Mouse (Mus musculus) neural tube, embryonic 11.5 days (tissue): ENCODE measurements around the gene Fam180a. TPM values are rescaled to one million over a fixed set of nuclear protein-coding genes. Genes with fewer than 3 reads are reported as not detected.
"Not testable (repeated sequence)": the region's sequence is repeated elsewhere in the genome, so short reads cannot be mapped to it uniquely, and the experiment has no call there.

ENCODE experiments used
- ATAC-seq: fragments of 200-750 bp; cut with Nextera tagmentation; 2 replicates; pipeline ENCODE4 v1.8.0; 2017; ENCODE audit warnings: moderate number of reproducible peaks, mild to moderate bottlenecking, moderate TSS enrichment, moderate library complexity; ENCODE audit not compliant: insufficient read depth, low FRiP score, low TSS enrichment
- DNase-seq: peaks from one replicate; pipeline ENCODE4 v3.0.0-alpha.2; 2015; ENCODE audit warnings: low spot score
- H3K27ac ChIP-seq: fragments of 300-500 bp; sonication (generic); 2 replicates; pipeline ENCODE4 v1.5.1; 2014; ENCODE audit warnings: low read depth, mild to moderate bottlenecking, low read length
- H3K27me3 ChIP-seq: fragments of 300-500 bp; sonication (generic); 2 replicates; pipeline ENCODE4 v1.6.1; 2014; ENCODE audit warnings: mild to moderate bottlenecking, low read length, mixed read lengths; ENCODE audit not compliant: control insufficient read depth, insufficient read depth
- H3K36me3 ChIP-seq: fragments of 300-500 bp; sonication (generic); 2 replicates; pipeline ENCODE4 v1.6.1; 2014; ENCODE audit warnings: mild to moderate bottlenecking, low read length, moderate library complexity, mixed read lengths; ENCODE audit not compliant: control insufficient read depth, insufficient read depth
- H3K4me1 ChIP-seq: fragments of 300-500 bp; sonication (generic); 2 replicates; pipeline ENCODE4 v1.6.1; 2014; ENCODE audit warnings: low read length, mixed read lengths; ENCODE audit not compliant: control insufficient read depth, insufficient read depth
- H3K4me2 ChIP-seq: fragments of 300-500 bp; sonication (generic); 2 replicates; pipeline ENCODE4 v1.6.1; 2014; ENCODE audit warnings: low read depth, mild to moderate bottlenecking, moderate library complexity
- H3K4me3 ChIP-seq: fragments of 300-500 bp; sonication (generic); 2 replicates; pipeline ENCODE4 v1.5.1; 2014; ENCODE audit warnings: low read depth, low read length
- H3K9ac ChIP-seq: fragments of 300-500 bp; sonication (generic); 2 replicates; pipeline ENCODE4 v1.6.1; 2014; ENCODE audit warnings: mild to moderate bottlenecking, low read length
- H3K9me3 ChIP-seq: fragments of 300-500 bp; sonication (generic); 2 replicates; pipeline ENCODE4 v1.6.1; 2016; ENCODE audit warnings: low read length; ENCODE audit not compliant: control insufficient read depth
- WGBS: fragments of 180-500 bp; shearing (Covaris S2); extraction: QIAGEN DNeasy Blood & Tissue Kit; methylation state at CpG from one replicate; pipeline ENCODE4 v1.1.7; 2014; 5-methylcytosine and 5-hydroxymethylcytosine counted together
- polyA plus RNA-seq: library from polyadenylated mRNA; unstranded; fragments of >200 nt; fragmentation: Nextera tagmentation; extraction: Ambion mirVana; gene quantifications from 2 replicates; pipeline ENCODE4 v1.2.1, GENCODE M21; 2014

The Fam180a gene
- not detected in 2 replicates for polyA plus RNA-seq

DNA sequence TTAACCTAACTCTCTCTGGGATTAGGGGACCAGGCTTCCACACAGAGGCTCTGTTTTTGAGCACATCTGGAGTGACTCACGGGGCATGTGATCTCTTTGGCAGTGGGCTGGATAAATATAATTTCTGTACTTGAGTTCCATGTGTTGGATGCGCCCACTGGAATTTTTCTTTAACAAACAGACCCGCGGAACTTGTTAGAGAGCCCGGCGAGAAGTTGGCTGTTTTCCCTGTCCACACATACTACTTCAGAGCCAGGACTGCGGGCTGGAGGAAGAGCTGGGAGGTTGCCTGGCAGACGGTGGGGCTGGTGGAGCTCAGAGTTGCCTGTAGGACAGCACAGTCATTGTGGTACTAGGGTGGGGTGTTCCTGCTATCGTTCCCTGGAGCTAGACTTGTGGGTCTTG, at the start of gene Fam180a:
Gene Fam180a, minus strand, starts transcription at position 31 of the 405 bp plus-strand sequence.
- H3K9me3 ChIP-seq = no peaks in the 10 kb centered on the region
- H3K4me2 ChIP-seq = no peak within 1 kb of the TSS
- ATAC-seq (no peak), DNase-seq (no peak)
- H3K9ac ChIP-seq = no peak within 1 kb of the TSS
- H3K4me3 ChIP-seq = no peak within 1 kb of the TSS
- WGBS = 87% methylated on average over 9 of the region's 9 CpGs
- no peak within 1 kb of the TSS for H3K27ac ChIP-seq
- no peaks in the 10 kb centered on the region for H3K36me3 ChIP-seq
- no peaks in the 10 kb centered on the region for H3K4me1 ChIP-seq
- no peaks in the 10 kb centered on the region for H3K27me3 ChIP-seq

DNA sequence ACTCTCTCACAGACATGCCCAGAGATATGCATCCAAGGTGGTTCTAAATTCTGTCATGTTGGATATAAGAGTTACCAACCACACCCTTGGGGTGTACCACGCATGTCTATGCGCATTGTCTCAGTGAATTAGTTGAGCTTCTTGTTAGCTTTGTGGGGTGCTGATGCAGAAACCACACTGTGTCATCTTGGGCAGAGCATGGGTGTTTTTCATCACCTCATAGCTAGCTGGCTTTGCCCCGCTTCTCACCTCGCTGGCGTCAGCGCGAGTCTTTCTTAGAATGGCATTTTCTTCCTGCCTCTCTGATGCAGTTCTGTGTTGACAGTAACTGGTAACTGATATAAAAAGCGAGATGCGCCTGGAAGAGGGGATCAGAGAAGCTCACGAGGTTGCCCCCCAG, 48.1 kb upstream of the Fam180a start:
- WGBS = 92% methylated on average over 10 of the region's 10 CpGs
- no peak overlapping the region for H3K4me2 ChIP-seq
- no peak for DNase-seq
- H3K27me3 ChIP-seq = no peaks in the 10 kb centered on the region
- no peak overlapping the region for H3K9ac ChIP-seq
- no peaks in the 10 kb centered on the region for H3K4me1 ChIP-seq
- no peak overlapping the region for H3K4me3 ChIP-seq
- H3K36me3 ChIP-seq = no peaks in the 10 kb centered on the region
- no peaks in the 10 kb centered on the region for H3K9me3 ChIP-seq
- ATAC-seq = no peak
- no peak overlapping the region for H3K27ac ChIP-seq

DNA sequence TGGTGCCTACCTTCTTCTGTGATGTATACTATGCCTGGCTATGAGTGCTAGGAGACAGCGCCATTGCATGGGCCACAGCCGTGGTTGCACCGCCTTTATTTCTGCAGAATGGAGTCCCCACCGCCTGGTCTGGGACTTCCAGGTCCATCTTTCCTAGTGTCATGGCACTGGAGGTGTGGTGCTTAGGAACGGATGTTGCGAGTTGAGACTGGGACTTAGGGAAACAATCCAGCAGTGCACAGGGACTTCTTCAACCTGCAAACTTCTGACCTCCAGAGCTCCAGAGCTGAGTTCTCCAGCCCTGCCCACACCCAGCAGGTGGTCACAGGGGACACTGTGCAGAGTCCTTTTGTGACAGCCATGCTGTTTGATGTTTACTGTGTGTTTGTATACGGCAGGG, 44.4 kb upstream of the Fam180a start:
- no peak overlapping the region for H3K27ac ChIP-seq
- H3K36me3 ChIP-seq = no peaks in the 10 kb centered on the region
- 88% methylated on average over 7 of the region's 7 CpGs for WGBS
- no peak overlapping the region for H3K9ac ChIP-seq
- DNase-seq (no peak), ATAC-seq (no peak)
- no peaks in the 10 kb centered on the region for H3K27me3 ChIP-seq
- no peak overlapping the region for H3K4me3 ChIP-seq
- no peaks in the 10 kb centered on the region for H3K4me1 ChIP-seq
- H3K4me2 ChIP-seq = no peak overlapping the region
- no peaks in the 10 kb centered on the region for H3K9me3 ChIP-seq

DNA sequence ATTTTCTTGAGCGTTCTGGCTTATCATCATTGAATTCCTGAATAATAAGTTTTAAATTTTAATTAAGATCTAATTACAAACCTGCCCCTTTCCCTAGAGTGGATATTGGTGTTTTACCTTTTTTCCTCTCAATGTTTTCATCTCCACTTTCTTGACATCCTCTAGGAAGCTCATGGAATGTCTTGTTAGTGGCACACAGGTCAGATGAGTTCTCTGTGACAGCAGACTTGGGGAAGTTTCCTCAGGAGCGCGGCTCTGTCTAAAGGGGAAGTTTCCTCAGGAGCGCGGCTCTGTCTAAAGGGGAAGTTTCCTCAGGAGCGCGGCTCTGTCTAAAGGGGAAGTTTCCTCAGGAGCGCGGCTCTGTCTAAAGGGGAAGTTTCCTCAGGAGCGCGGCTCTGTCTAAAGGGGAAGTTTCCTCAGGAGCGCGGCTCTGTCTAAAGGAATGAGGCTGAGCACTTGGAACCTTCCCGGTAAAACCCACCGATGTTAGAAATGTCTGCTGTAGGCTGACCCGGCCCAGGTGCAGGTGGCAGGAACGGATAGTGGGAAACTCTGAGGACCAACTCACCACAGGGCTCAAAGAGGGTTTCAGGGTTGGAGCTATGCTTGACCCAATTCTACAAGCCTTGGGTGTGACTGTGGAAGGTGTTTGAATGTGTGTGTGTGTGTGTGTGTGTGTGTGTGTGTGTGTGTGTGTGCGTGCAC, 43.8 kb upstream of the Fam180a start:
- WGBS = 83% methylated on average over 13 of the region's 18 CpGs
- H3K27me3 ChIP-seq, H3K4me3 ChIP-seq, H3K9ac ChIP-seq, H3K4me1 ChIP-seq, H3K4me2 ChIP-seq, H3K27ac ChIP-seq, H3K9me3 ChIP-seq, H3K36me3 ChIP-seq, ATAC-seq, DNase-seq: not testable (repeated sequence)

DNA sequence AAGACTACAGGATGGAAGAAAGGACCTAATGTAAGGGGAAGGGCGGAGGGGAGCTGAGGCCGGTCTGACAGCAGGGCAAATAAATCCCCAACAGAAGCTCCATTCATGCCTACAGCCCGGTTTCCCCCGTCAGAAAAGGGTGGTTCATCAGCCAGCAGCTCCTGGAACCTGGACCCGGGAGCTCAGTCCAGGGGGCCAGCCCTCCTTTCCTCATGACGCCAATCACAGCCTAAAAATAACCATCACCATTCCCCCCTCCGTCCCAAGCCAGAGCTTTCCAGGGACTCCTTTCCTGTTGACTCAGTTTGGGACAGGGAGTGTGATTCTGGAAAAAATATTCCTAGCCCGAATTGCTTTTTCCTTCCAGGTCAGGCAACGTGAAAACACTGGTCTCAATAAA, 36.7 kb upstream of the Fam180a start:
- Histone ChIP-seq H3K27ac (no peak overlapping the region), H3K27me3 (no peaks in the 10 kb centered on the region), H3K4me2 (no peak overlapping the region), H3K9me3 (no peaks in the 10 kb centered on the region), H3K36me3 (no peaks in the 10 kb centered on the region), H3K9ac (no peak overlapping the region), H3K4me1 (no peaks in the 10 kb centered on the region), H3K4me3 (no peak overlapping the region)
- ATAC-seq (no peak), DNase-seq (no peak)
- WGBS = 64% methylated on average over 9 of the region's 9 CpGs

DNA sequence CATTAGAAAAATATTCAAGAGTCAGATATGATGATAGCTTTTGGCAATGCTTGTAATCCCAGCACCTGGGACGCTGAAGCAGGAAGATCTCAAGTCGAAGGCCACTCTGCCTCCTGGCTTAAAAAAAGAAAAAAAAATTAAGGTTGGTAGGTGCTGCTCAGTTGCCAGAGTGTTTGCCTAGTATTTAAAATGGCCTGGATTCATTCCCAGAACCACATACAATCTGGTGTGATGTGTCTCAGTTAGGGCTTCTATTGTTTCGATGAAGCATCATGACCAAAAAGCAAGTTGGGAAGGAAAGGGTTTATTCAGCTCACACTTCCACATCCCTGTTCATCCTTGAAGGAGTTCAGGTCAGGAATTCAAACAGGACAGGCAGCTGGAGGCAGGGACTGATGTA, 29.4 kb upstream of the Fam180a start:
- Histone ChIP-seq H3K4me2 (no peak overlapping the region), H3K27ac (no peak overlapping the region), H3K4me1 (peaks cover 13% of the 10 kb centered on the region), H3K27me3 (no peaks in the 10 kb centered on the region), H3K4me3 (no peak overlapping the region), H3K9me3 (no peaks in the 10 kb centered on the region), H3K36me3 (no peaks in the 10 kb centered on the region), H3K9ac (no peak overlapping the region)
- ATAC-seq (no peak), DNase-seq (no peak)
- 92% methylated on average over 3 of the region's 3 CpGs for WGBS

DNA sequence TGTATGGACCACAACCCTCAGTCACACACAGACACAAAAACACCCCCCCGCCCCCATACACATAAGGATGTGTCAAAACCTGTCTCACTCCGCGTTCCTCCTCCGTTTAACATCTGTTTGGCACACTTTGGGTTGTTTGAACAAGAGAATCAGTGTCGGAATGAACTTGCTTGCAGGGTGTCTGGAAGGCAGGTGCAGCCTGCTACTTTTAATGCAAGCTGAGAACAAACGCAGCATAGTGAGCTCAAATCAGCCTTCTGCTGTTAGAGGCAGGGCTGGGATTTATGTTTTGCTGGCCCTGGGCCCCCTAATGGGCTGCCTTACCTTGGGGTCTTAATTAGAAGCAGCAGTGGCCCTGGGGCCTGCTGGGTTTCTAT, 28.7 kb upstream of the Fam180a start:
- peak overlapping the region; percentile 31; the same call in 1 of the 2 replicates for H3K4me2 ChIP-seq
- H3K4me3 ChIP-seq = no peak overlapping the region
- peaks cover 13% of the 10 kb centered on the region for H3K4me1 ChIP-seq
- DNase-seq (peak; percentile 53), ATAC-seq (peak; percentile 74)
- no peaks in the 10 kb centered on the region for H3K9me3 ChIP-seq
- no peaks in the 10 kb centered on the region for H3K27me3 ChIP-seq
- H3K27ac ChIP-seq = no peak overlapping the region
- H3K36me3 ChIP-seq = no peaks in the 10 kb centered on the region
- 6% methylated on average over 6 of the region's 6 CpGs for WGBS
- peak overlapping the region; percentile 10; the same call in 1 of the 2 replicates for H3K9ac ChIP-seq

DNA sequence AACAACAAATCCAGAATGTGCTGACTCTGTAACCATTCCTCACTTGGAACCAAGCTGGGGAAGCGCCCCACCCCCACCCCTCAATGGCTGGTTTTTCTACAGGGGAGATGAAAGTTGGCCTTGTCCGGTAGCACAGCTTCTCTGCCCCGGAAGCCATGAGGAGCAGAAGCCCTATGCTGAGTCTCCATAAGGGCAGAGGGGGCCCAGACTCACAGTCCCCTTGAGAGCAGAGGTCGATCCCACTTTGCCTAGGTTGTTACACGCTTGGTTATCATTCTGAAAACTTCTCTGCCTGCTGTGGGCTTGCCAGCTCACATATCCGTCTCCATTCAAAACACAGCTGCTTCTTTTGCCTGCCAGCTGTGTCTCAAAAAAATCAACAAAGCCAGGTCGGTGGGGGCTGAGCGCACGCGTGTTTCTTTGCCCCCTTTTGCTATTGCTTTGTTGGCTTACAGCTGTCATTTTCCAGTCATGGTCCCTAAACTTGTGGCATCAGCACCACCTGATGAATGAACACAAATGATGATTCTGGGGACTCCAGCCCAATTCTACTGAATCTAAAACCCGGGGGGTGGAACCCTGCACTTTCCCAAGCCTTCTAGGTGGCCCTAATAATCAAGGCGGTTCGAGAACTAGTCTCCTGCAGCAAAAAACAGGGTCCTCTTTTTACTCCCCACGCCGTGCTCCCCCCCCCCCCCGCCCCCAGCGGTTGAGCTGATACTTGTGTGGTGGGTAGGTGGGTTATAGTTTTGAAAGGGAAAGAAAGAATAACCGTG, 28.1 kb upstream of the Fam180a start:
- Histone ChIP-seq H3K9me3 (no peaks in the 10 kb centered on the region), H3K27ac (no peak overlapping the region), H3K4me3 (no peak overlapping the region), H3K4me2 (peak overlapping the region; percentile 31), H3K4me1 (peaks cover 13% of the 10 kb centered on the region), H3K27me3 (no peaks in the 10 kb centered on the region), H3K9ac (no peak overlapping the region; the same call in 1 of the 2 replicates), H3K36me3 (no peaks in the 10 kb centered on the region)
- 5% methylated on average over 18 of the region's 18 CpGs for WGBS
- peak; percentile 43 for DNase-seq
- ATAC-seq = peak; percentile 39; the same call in 1 of the 2 replicates

DNA sequence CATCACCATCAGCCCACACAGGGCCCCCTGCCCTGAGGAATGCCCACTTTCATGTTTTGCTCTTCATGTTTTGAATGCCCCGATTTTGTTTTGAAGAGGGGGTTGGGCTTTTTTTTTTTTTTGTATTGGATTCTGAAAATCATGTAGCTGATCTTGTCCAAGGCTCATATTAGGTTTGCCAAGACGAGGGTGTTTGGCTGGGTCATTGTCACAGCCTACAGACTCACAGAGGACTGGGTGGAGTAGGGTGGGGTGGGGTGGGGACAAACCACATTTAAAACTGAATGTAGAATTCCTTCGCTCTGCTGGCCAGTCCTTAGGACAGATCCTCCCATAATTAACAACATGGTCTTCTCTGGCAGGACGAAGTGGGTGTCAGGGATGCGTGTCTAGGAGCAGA, 27.5 kb upstream of the Fam180a start:
- H3K4me3 ChIP-seq = no peak overlapping the region
- H3K4me1 ChIP-seq = peaks cover 13% of the 10 kb centered on the region
- no peak for ATAC-seq

More for the DNA sequence above, 27.5 kb upstream of the Fam180a start:
- no peak for DNase-seq
- H3K27me3 ChIP-seq = no peaks in the 10 kb centered on the region
- H3K4me2 ChIP-seq = peak overlapping the region; percentile 31; the same call in 1 of the 2 replicates
- WGBS = 59% methylated on average over 5 of the region's 5 CpGs
- no peak overlapping the region for H3K27ac ChIP-seq
- H3K36me3 ChIP-seq = no peaks in the 10 kb centered on the region
- no peak overlapping the region for H3K9ac ChIP-seq
- H3K9me3 ChIP-seq = no peaks in the 10 kb centered on the region
